Mouse (Mus musculus) megakaryocyte progenitor cell, adult 5-6 weeks (primary cell): ENCODE measurements around the gene Esrra. TPM values are rescaled to one million over a fixed set of nuclear protein-coding genes. Genes with fewer than 3 reads are reported as not detected.

Source experiments
- ATAC-seq: replicated peaks from 2 replicates; pipeline ENCODE4 v1.8.0; 2016; ENCODE audit warnings: mild to moderate bottlenecking, moderate TSS enrichment, inconsistent platforms; ENCODE audit not compliant: poor library complexity
- total RNA-seq, 2 experiments: library from RNA; stranded (forward) in 1 of 2; stranded (reverse) in 1 of 2; fragments of 157-497, 149-512 nt in 1 of 2; fragments of 200-1000 nt in 1 of 2; gene quantifications; 2 replicates each; pipeline versions ENCODE4 v1.2.3 to v1.2.4; 2015 to 2017

Gene Esrra
- total RNA-seq, 2 experiments from 2014 or later: 10.2 to 23.9 TPM

DNA sequence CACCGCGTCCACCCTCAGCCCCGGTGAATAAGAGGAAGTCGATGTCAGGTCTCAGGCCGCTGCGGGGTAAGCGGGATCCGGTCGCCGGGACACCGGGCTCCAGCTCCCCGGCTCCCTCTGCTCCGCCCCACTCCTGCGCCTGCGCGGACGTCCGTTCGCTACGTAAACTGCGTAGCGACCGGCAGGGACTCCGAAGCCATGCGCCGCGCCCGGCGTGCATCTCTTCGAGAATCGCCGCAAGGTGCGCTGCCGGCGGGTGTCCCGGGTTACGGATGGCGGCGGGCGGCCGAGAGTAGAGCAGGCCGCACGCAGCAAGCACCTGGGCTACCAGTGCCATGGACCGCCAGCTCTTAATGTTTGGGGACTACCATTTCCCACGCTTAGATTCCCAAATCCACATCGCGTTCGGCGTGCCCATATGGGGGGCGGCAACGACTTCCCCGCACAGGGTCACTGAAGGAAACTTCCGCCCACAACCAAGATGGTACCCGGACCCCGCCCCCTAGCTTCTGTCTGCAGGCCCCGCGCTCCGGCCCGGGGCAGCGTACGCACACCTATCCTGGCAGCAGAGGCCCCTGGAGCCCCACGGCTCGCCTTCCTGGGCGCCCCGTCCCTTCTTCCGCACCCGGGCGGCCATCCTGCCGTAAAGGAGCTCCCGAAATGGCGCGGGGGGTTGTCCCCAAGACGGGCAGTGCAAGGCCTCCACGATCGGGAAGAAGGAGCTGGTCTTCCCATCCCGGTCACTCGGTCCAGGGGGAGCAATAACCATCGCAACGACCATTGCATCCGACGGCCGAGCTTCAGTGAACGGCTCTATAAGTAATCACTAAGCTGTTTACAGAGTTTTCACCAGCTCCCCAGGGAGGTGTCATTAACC is 20.0 kb upstream of the Esrra start, which contains the start of gene Bad:
Gene Bad, plus strand, starts transcription at position 490 of the 877 bp plus-strand sequence.
- peak; percentile 84 for ATAC-seq

- no peak for ATAC-seq
Observed at GRCm38 (mm10) chr19:6940396-6941351, 19.1 kb upstream of the Esrra start.

DNA sequence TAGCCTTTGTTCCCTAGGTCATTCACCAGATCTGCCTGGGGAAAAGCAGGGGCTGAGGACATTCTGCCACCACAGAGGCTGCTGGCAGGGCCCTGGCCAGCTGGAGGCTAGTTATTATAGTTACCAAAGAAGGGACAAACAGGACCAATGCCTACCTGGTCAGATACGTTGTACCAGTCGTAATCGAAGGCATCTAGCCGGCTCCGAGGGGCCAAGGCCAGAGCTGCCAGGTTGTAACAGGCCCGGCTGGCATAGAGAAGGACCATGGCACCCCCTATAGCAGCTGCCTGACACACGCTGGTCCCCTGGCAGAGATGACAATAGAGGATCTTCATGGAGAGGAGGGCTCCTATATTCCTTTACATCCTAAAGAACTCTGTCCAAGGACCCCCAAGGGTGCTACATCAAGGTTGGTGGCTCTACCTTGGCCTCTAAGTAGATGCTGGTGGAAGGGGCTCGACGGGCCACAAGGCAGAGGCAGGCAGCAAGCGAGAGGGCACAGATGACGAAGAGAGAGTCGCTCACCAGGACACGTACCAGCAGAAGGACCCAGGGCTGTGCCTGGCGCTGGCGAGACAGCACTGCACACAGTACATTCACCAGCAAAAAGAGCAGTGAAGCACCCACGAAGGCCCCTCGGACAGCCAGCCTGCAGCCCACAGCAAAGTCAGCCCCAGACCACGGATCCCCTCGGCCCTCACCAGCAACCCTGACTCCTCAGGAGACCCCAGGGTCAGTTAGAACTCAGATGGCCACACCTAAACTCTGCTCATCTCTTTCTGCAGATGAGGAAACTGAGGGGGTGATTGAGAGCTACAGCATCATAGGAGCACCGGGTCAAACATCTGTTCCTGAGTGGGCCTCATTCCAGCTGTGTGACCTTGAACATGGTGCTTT is 17.7 kb upstream of the Esrra start:
- ATAC-seq: no peak

DNA sequence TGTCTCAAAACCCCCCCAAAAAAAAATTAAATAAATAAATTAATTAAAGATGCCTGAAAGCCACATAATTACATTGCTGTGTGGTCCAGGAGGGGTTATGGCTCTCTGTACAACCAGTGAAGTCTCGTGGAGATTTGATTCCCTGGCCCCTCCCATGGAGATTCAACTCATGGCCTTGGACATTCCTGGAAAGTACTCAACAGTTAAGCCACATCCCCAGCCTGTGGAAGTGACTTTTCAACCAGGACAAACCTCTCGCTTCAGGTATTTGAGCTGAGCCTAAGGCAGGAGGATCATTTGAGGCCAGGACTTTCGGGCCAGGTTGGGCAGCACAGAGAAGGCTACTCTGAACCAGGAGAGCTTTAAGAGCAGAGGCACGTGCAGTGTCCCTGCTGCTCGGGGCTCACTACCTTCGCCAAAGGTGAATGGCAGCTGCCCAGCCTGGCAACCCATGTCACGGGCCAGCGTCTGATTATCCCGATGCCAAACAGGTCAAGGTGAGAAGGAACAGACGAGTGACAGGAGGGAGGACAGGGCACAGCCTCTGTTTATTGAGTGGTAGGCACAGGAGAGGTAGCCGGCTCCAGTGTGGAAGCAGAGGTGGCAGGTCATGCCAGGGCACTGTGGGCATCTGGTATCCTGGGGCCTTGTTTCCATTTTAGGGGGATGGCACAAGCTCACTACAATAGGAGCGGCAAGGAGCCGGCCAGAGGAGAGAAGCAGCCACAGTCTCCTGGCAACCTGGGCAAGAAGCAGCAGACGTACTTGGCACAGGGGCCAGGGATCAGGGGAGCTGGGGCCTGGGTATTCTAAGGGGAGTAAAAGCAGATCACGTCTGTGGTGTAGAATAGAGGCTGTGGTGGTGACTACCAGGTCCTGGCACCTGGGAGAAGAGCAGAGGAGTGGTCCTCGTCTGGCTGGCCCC is 16.2 kb upstream of the Esrra start:
- no peak for ATAC-seq

DNA sequence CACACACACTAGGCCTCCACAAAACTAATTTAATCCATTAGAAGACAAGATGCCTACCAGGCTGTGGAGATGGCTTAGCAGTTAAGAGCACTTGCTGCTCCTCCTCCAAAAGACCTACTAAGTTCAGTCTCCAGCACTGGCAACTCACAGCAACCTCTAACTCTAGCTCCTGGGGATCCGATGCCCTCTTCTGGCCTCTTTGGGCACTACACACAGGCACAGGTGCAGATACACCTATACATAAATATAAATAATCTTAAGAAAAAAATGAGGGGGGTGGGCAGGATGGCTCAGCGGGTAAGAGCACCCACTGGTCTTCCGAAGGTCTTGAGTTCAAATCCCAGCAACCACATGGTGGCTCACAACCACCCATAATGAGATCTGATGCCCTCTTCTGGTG is 14.7 kb upstream of the Esrra start:
- ATAC-seq: peak; percentile 53; the same call in 1 of the 2 replicates

GRCm38 (mm10) chr19:6934195-6934977 is 12.8 kb upstream of the Esrra start, which contains the start of gene Kcnk4:
Gene Kcnk4 (minus strand): TSS chr19:6934515.
- ATAC-seq: no peak

DNA sequence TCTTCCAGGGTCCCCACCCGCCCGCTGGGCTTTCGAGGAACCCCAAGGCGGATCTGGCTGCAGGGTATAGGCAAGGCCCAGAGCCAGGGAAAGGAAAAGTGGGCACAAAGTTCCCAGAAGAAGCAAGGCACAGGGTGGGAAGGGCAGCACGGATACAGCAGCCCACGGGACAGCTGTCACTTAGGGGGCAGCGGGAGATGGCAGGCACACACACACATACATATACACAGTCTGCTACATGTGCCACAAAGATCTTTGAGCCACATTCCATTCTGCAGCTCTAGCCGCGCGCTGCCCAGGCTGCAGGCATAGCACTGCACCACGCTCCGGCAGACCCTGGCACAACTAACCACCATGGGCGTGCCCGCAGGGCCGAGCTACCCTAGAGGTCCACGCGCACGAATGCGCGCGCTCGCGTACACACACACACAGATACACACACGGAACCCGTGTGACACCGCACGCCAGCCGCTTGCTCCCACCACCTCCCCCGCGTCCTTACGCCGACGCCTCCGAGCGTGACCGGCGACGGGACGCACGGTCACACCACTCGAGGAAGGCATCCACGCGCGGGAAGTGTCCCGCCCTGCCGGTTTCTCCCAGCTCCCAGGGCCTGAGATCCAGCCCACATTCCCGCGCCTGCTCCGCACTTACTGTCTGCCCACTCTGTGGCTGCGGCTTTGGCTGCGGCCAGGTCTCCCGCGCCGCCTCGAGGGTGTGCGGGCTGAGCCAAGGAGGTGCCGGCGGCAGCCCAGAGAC is 12.0 kb upstream of the Esrra start:
- peak; percentile 76 for ATAC-seq

- no peak for ATAC-seq
Observed at GRCm38 (mm10) chr19:6933102-6933435, 11.5 kb upstream of the Esrra start.

GRCm38 (mm10) chr19:6932018-6932417 is 10.4 kb upstream of the Esrra start:
- no peak for ATAC-seq

DNA sequence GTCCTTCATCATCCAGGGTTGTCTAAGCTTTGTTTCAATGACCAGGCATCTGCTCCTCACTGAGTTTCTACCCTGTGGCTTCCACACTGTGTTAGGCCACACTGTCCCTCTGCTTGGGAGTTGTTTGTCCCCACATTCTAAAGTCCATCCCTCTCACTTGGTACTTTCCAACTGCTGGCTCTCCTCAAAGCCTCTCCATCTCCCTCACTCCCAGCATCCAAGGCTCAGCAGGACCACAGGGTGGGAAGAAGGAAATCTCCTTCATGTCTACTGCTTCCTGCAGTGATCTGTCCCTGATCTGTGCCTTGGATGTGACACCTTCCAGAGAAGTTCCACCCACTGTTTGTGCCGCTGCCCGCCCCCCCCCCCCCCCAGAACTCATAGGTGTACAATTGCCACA is 9.4 kb upstream of the Esrra start:
- no peak for ATAC-seq

DNA sequence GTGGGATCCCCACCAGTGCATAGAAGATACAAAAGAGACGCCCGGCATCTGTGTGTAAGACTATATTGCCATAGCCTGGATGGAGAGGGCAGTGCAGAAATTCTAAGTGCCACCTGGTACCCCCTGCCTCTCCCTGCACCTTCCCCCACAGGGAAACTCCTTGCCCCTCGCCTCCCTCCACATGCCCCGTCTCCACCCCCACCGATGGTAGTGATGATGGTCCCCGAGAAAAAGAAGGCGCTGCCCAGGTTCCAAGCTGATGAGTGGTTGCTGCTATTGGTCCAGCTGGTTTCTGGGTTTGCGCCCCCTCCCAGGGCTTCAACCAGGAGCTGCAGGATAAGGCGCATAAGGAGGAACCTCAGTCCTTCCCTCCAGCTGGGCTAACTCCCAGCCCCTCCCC is 6.5 kb upstream of the Esrra start:
- no peak for ATAC-seq

DNA sequence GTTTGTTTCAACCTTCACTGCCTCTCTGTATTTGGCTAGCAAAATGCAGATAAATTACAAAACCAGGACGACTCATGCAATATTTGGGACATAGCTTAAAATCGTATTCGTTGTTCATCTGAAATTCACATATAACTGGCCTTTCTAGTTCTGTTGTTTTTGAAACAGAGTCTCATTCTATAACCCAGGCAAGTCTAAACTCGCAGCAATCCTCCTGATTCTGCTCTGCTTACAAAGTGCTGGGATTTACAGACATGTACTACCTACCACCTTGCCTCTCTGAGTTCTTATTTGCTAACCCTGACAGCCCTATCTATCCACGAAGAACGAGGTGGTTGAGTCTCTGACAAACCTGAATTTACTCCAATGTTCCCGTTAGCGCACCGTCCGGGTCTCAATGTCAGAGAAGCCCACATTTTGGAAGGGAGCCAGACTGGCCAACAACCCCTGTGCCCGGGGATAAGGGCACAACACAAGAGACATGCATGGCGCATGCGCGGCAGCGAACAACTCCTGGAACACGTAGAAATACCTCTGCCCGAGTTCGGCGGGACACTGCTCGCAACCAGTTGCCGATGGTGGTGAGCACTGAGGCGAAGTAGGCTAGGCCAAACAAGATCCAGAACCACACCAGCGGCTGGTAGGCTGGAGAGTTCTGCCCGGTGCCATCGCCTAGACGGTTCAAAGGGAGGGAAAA is 5.1 kb upstream of the Esrra start:
- no peak for ATAC-seq

- ATAC-seq: no peak
Observed at GRCm38 (mm10) chr19:6925611-6926329, 4.2 kb upstream of the Esrra start.

DNA sequence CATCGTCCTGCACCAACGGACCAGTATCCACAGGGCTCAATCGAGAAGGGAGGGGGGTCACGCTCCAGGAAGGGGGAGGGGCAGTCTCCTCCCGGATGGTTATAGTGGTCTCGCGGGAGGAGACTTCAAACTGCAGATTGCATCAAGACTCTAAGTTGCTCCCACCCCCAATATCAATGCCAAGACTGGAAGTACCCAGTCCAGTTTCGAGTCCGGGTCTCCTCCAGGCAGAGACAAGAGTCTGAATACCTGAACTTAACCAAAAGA is 3.6 kb upstream of the Esrra start, which contains the start of gene Catsperz:
Gene Catsperz, minus strand, starts transcription at position 74 of the 267 bp plus-strand sequence.
- no peak for ATAC-seq

DNA sequence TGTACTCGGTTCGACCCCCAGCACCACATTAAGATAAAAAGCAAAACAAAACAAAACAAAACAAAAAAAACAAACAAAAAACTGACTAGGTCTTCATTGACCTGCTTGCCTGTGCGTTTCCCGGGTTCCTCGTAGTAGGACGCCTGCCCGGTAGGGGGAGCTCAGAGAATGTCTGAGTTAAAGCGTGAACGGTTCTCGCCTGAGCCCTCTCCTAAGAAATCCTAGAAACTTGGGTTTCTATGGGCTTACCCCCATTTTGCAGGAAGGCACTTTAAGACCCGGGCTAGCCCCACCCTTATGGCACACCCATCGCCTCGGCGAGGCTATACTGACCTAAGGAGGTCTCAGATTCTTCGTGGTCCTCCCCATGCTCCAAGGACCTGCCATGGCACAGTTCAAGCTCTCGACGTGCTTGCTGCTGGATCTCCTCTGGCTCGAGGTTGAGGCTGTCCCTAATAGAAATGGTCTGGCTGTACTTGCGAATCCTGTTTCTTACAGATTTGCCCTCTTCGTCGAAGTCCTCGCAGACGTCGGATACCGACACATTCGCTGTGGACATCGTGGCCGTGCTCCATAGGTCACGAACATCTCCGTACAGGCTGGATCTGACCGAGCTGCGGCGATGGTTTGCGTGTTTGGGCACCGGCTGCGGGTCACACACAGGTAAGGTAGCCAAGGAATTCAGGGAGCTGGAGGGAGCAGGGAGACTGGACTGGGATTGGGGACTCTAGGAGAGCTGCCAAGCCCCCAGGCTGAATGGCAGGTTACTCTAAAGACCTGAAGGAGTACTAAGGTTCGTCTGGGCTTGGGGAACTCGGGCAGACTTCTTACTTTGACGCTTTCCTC is 3.1 kb upstream of the Esrra start:
- ATAC-seq: peak; percentile 18; the same call in 1 of the 2 replicates
